In the genomic region with DNA sequence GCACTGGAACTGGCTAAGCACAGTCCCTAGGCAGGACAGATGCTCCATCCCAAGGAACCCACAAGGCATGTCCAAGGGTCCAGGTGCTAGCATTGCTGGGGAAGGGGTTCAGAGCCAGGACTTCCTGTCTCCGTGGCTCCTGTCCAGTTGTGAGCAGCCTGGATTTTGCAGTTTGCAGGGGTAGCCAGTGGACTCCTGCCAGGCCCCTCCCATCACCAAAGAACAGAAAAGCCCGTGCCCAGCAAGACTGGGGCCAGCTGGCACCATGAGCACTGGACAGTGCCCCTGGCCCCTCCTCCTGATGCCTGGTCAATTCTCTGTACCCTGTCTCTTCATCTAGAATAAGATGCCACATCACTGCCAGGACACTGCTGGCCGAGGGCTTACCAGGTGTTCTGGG, we compare ENCODE assay signal across 29 mouse cellular contexts. TPM values are rescaled to one million over a fixed set of nuclear protein-coding genes. Genes with fewer than 3 reads are reported as not detected.
DNase-seq lines count a peak whose midpoint lies in the region; ATAC-seq lines count a peak whose summit lies in the region.
"Had no signal": no experiment of that assay in that cellular context is flagged by ENCODE, and none has a peak within 500 bp of the region (broad histone marks: within the 10 kb centered on the region; RNA-seq: fewer than 3 reads in every experiment).

No protein-coding gene starts in this region.

- no peaks in the 10 kb centered on the region for H3K9me3 ChIP-seq in hindbrain, embryonic 12.5 days (replicated peaks)
- no peaks in the 10 kb centered on the region for H3K9me3 ChIP-seq in hindbrain, embryonic 10.5 days
- H3K9me3 ChIP-seq in neural tube, embryonic 13.5 days, result no peaks in the 10 kb centered on the region
- H3K9me3 ChIP-seq: embryonic facial prominence, embryonic 12.5 days; embryonic facial prominence, embryonic 15.5 days; heart, embryonic 10.5 days; heart, embryonic 13.5 days; hindbrain, embryonic 15.5 days had no signal

- H3K9ac ChIP-seq in hindbrain, embryonic 12.5 days, result no peak overlapping the region
- no peak overlapping the region for H3K9ac ChIP-seq in neural tube, embryonic 13.5 days
- H3K9ac ChIP-seq: embryonic facial prominence, embryonic 12.5 days; embryonic facial prominence, embryonic 15.5 days; forebrain, postnatal 0 days; heart, embryonic 13.5 days; hindbrain, embryonic 15.5 days had no signal

- H3K4me1 ChIP-seq in hindbrain, embryonic 12.5 days, result peaks cover 4% of the 10 kb centered on the region; the same call in 1 of the 2 replicates
- H3K4me1 ChIP-seq in hindbrain, embryonic 10.5 days (replicated peaks), result peaks cover 14% of the 10 kb centered on the region
- H3K4me1 ChIP-seq in neural tube, embryonic 13.5 days (replicated peaks), result peaks cover 19% of the 10 kb centered on the region
- H3K4me1 ChIP-seq: embryonic facial prominence, embryonic 12.5 days; embryonic facial prominence, embryonic 15.5 days had no signal

- peak; percentile 74 to 84 for DNase-seq in cerebellum, postnatal 10 days
- DNase-seq in hindbrain, embryonic 10.5 days (ENCODE audit: low spot score), result no peak
- peak; percentile 59 for DNase-seq in left cerebral cortex, postnatal 4 days
- no peak for DNase-seq in left cerebral cortex, adult 8-10 months (ENCODE audit: low spot score in 2 of 2)
- no peak for DNase-seq in neural tube, embryonic 10.5 days (ENCODE audit: extremely low spot score, low spot score)
- DNase-seq: adrenal gland, adult 8-10 months; adrenal gland, postnatal 25 days; cerebellum, adult 11 months; cerebellum, adult 2 months; cerebellum, postnatal 25 days; forebrain, postnatal 0 days; gastrocnemius, postnatal 10 days; gastrocnemius, postnatal 36 days; heart, adult 2 months; heart, postnatal 14 days; heart, postnatal 4 days had no signal

- no peaks in the 10 kb centered on the region for H3K36me3 ChIP-seq in hindbrain, embryonic 12.5 days
- no peaks in the 10 kb centered on the region for H3K36me3 ChIP-seq in hindbrain, embryonic 10.5 days
- no peaks in the 10 kb centered on the region for H3K36me3 ChIP-seq in neural tube, embryonic 13.5 days
- H3K36me3 ChIP-seq: embryonic facial prominence, embryonic 12.5 days; embryonic facial prominence, embryonic 15.5 days; heart, embryonic 10.5 days; heart, embryonic 13.5 days; hindbrain, embryonic 15.5 days had no signal

- no peak overlapping the region for H3K27ac ChIP-seq in hindbrain, embryonic 12.5 days
- no peak overlapping the region for H3K27ac ChIP-seq in hindbrain, embryonic 10.5 days
- peak overlapping the region; percentile 52 for H3K27ac ChIP-seq in neural tube, embryonic 13.5 days (replicated peaks)
- H3K27ac ChIP-seq: embryonic facial prominence, embryonic 12.5 days; embryonic facial prominence, embryonic 15.5 days; heart, adult 2 months; heart, embryonic 10.5 days; heart, embryonic 13.5 days; hindbrain, embryonic 15.5 days had no signal

- ATAC-seq in cerebellum, adult (ENCODE audit: insufficient number of reproducible peaks, low FRiP score, low TSS enrichment), result no peak
- ATAC-seq in hindbrain, embryonic 12.5 days (ENCODE audit: low FRiP score), result 0 out of 2 replicates have a peak, but pooled peaks have one; percentile 36
- ATAC-seq in neural tube, embryonic 13.5 days (ENCODE audit: low read depth), result 0 out of 2 replicates have a peak, but pooled peaks have one; percentile 10
- ATAC-seq: activated CD4-positive, CD25-positive, alpha-beta regulatory T cell, adult 4 months; forebrain, embryonic 14.5 days; forebrain, postnatal 0 days; inflammation-experienced regulatory T-cells, adult 6 months; intestine, embryonic 16.5 days had no signal

- H3K4me3 ChIP-seq in hindbrain, embryonic 12.5 days, result no peak overlapping the region
- H3K4me3 ChIP-seq in hindbrain, embryonic 10.5 days, result no peak overlapping the region
- H3K4me3 ChIP-seq in neural tube, embryonic 13.5 days, result no peak overlapping the region
- H3K4me3 ChIP-seq: embryonic facial prominence, embryonic 12.5 days; embryonic facial prominence, embryonic 15.5 days; heart, adult 2 months; heart, embryonic 10.5 days; heart, embryonic 13.5 days; hindbrain, embryonic 15.5 days had no signal

- intact Hi-C loops in left cerebral cortex, postnatal 4 days (cut with DNase I), result loop anchor here (2.0 kb wide), 1 partner anchor 195 kb away; no protein-coding TSS in a partner anchor

- peaks cover 8% of the 10 kb centered on the region; the same call in 1 of the 2 replicates for H3K27me3 ChIP-seq in hindbrain, embryonic 12.5 days
- H3K27me3 ChIP-seq in hindbrain, embryonic 10.5 days (ENCODE audit: insufficient read depth, poor library complexity, severe bottlenecking), result no peaks in the 10 kb centered on the region
- peaks cover 32% of the 10 kb centered on the region for H3K27me3 ChIP-seq in neural tube, embryonic 13.5 days
- H3K27me3 ChIP-seq: embryonic facial prominence, embryonic 12.5 days; embryonic facial prominence, embryonic 15.5 days; hindbrain, embryonic 15.5 days had no signal

- H3K4me2 ChIP-seq in hindbrain, embryonic 12.5 days (replicated peaks), result no peak overlapping the region
- no peak overlapping the region for H3K4me2 ChIP-seq in neural tube, embryonic 13.5 days
- H3K4me2 ChIP-seq: embryonic facial prominence, embryonic 12.5 days; embryonic facial prominence, embryonic 15.5 days; heart, embryonic 13.5 days; hindbrain, embryonic 15.5 days had no signal

- 78% methylated on average over 3 of the region's 3 CpGs for WGBS in hindbrain, embryonic 12.5 days
- WGBS in hindbrain, embryonic 10.5 days, result 86% methylated on average over 3 of the region's 3 CpGs
- 68% methylated on average over 3 of the region's 3 CpGs for WGBS in neural tube, embryonic 13.5 days

RNA-seq across cellular contexts. Expression of gene Fam53a, which starts 41.4 kb away (rescaled TPM):
- 42.3 and 50.8 TPM in 2 replicates for polyA plus RNA-seq in hindbrain, embryonic 12.5 days (2016; fragmentation: Nextera tagmentation; extraction: Ambion mirVana)
- polyA plus RNA-seq in hindbrain, embryonic 10.5 days (2016; fragmentation: Nextera tagmentation; extraction: Ambion mirVana), result 58.8 and 68.1 TPM in 2 replicates
- total RNA-seq in left cerebral cortex, postnatal 4 days (2021), result 10 to 100 TPM; 16.1 to 17.3 TPM
- total RNA-seq in left cerebral cortex, adult 8-10 months (2022), result 10 to 100 TPM; 22.4 to 28.3 (median 26.2) TPM
- polyA plus RNA-seq in neural tube, embryonic 13.5 days (2015; fragmentation: Nextera tagmentation; extraction: Ambion mirVana), result 28.8 and 31.4 TPM in 2 replicates

RNA-seq across cellular contexts. Expression of gene Gm9903, which starts 41.7 kb away (rescaled TPM):
- 0.35 and 1.3 TPM in 2 replicates for polyA plus RNA-seq in hindbrain, embryonic 12.5 days (2016; fragmentation: Nextera tagmentation; extraction: Ambion mirVana)
- 0.77 and 1.2 TPM in 2 replicates for polyA plus RNA-seq in hindbrain, embryonic 10.5 days (2016; fragmentation: Nextera tagmentation; extraction: Ambion mirVana)
- total RNA-seq in left cerebral cortex, postnatal 4 days (2021), result under 1 TPM; 0.20 to 0.86 TPM
- under 1 TPM; 0.55 to 0.89 (median 0.76) TPM for total RNA-seq in left cerebral cortex, adult 8-10 months (2022)
- polyA plus RNA-seq in neural tube, embryonic 13.5 days (2015; fragmentation: Nextera tagmentation; extraction: Ambion mirVana), result 0.71 and 0.95 TPM in 2 replicates
- total RNA-seq: common myeloid progenitor, adult 5-6 weeks had no signal

Comparison
In these comparisons a context has a peak if more than half of its experiments do, and no peak if none do; other contexts are left out.
1. DNase-seq: peak in cerebellum, postnatal 10 days (2 of 2) and left cerebral cortex, postnatal 4 days (single experiment); none in hindbrain, embryonic 10.5 days (single experiment), left cerebral cortex, adult 8-10 months (0 of 2) and neural tube, embryonic 10.5 days (single experiment).